Mouse (Mus musculus) hindbrain, embryonic 15.5 days (tissue): Measurements from ENCODE around the gene Lipm. TPM values are rescaled to one million over a fixed set of nuclear protein-coding genes. Genes with fewer than 3 reads are reported as not detected.

Source experiments
- ATAC-seq: fragments of 200-750 bp; cut with Nextera tagmentation; 2 replicates; pipeline ENCODE4 v1.8.0; 2017; ENCODE audit warnings: low read depth, moderate number of reproducible peaks, moderate TSS enrichment; ENCODE audit not compliant: low FRiP score
- H3K27ac ChIP-seq: fragments of 300-500 bp; sonication (generic); replicated peaks from 2 replicates; pipeline ENCODE4 v1.5.1; 2015; ENCODE audit warnings: mild to moderate bottlenecking, inconsistent platforms
- H3K27me3 ChIP-seq: fragments of 300-500 bp; sonication (generic); 2 replicates; pipeline ENCODE4 v1.6.1; 2015; ENCODE audit warnings: control low read depth, inconsistent platforms
- H3K36me3 ChIP-seq: fragments of 300-500 bp; sonication (generic); 2 replicates; pipeline ENCODE4 v1.6.1; 2015; ENCODE audit warnings: control low read depth, inconsistent platforms
- H3K4me1 ChIP-seq: fragments of 300-500 bp; sonication (generic); replicated peaks from 2 replicates; pipeline ENCODE4 v1.6.1; 2015; ENCODE audit warnings: control low read depth, inconsistent platforms
- H3K4me2 ChIP-seq: fragments of 300-500 bp; sonication (generic); 2 replicates; pipeline ENCODE4 v1.6.1; 2015; ENCODE audit warnings: moderate library complexity, mild to moderate bottlenecking, inconsistent platforms
- H3K4me3 ChIP-seq: fragments of 300-500 bp; sonication (generic); 2 replicates; pipeline ENCODE4 v1.5.1; 2015; ENCODE audit warnings: mild to moderate bottlenecking, inconsistent platforms
- H3K9ac ChIP-seq: fragments of 300-500 bp; sonication (generic); 2 replicates; pipeline ENCODE4 v1.6.1; 2015; ENCODE audit warnings: inconsistent platforms
- H3K9me3 ChIP-seq: fragments of 300-500 bp; sonication (generic); 2 replicates; pipeline ENCODE4 v1.6.1; 2016; ENCODE audit warnings: control low read depth, inconsistent platforms
- WGBS: fragments of 180-500 bp; shearing (Covaris S2); methylation state at CpG from one replicate; pipeline ENCODE4 v1.1.7; 2015; 5-methylcytosine and 5-hydroxymethylcytosine counted together
- polyA plus RNA-seq: library from polyadenylated mRNA; unstranded; fragments of >200 nt; fragmentation: Nextera tagmentation; extraction: Ambion mirVana; gene quantifications from 2 replicates; pipeline ENCODE4 v1.2.1, GENCODE M21; 2015

Lipm gene
- polyA plus RNA-seq, 1 experiment from 2014 or later, result not detected

DNA sequence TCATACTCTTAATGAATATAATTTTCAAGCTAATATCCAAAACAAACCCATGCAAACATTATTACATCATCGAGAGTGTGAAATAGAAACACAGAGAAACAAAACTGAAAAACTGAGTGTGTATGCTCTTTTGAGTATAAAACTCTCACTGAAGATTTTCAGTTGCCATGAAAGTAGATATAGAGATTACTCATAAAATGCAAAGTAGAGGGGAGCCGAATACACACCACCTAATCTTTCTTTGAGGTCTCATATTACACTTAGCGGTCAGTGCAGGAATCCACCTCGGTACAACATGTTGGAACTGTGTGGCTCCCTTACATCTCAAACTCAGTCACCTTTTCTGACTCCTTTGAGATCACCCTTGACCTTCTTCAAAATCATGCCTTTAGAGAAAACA, 18.9 kb downstream of the Lipm start:
- 92% methylated on average over 4 of the region's 4 CpGs for WGBS
- no peak overlapping the region for H3K4me2 ChIP-seq

DNA sequence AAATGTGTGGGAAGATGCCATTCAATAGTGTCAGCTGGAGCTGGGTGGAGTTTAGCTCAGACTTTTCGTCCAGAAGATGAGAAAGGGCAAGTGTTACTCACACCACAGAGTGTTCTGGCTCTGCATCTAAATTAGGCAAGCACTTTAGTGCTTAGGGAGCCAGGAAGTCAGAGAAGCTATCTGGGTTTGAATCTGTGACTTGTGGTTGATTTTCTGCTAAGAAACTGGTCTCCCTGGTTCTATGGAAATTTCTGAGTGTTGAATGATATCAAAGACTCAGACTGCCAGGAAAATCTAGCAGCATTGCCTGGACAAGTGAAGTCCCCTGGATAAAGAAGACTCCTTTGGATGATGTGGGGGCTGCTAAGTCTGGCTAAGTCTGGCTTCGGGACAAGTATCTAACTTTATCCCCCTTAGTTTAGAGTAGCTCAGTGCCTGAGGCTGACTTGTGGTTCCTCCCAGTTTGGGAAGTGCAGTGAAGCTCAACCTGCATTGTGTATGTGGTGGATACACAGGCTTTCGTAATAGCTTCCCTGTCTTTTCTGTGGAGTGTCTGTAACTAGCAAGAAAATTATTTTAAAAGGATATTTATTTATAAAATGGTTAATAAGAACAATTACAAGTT, 19.5 kb downstream of the Lipm start:
- Histone ChIP-seq H3K27ac (no peak overlapping the region), H3K27me3 (no peaks in the 10 kb centered on the region), H3K4me2 (no peak overlapping the region), H3K4me3 (no peak overlapping the region), H3K36me3 (no peaks in the 10 kb centered on the region), H3K9ac (no peak overlapping the region), H3K9me3 (no peaks in the 10 kb centered on the region), H3K4me1 (no peaks in the 10 kb centered on the region)
- ATAC-seq, result no peak
- WGBS, result 76% methylated on average over 3 of the region's 3 CpGs

More for the DNA sequence above, 18.9 kb downstream of the Lipm start:
- Histone ChIP-seq H3K36me3 (no peaks in the 10 kb centered on the region), H3K9ac (no peak overlapping the region), H3K9me3 (no peaks in the 10 kb centered on the region), H3K4me3 (no peak overlapping the region), H3K4me1 (no peaks in the 10 kb centered on the region), H3K27me3 (no peaks in the 10 kb centered on the region), H3K27ac (no peak overlapping the region)
- no peak for ATAC-seq

DNA sequence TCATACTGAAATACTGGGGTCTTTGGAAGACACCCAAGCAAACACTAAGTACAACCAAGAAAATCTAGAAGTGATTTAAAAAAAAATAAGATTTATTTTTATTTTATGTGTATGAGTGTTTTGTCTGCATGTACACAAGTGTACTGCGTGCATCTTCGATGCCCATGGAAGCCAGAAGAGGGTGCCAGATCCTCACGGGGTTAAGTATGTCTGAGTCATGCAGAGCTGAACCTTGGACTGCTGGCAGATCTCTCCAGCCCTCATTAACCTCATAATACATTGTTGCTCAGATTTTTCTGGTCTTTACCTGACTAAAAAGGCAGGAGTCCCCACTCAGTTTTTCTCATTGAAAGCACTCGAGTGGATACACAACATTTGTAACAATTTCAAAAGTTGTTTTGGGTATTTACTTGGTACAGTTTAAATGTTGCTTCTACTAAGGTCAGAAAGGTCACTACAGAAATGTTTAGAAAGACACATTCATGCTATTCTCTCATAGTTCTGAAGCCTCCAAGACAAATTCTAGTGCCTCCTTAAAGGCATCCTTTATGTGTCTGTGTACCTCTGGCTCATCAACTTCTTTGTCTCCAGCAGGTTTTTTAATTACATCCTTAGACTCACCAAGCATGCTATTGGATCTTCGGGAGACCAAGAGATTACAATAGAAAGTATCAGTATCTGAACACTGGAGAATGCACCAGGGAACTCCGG, 38.1 kb downstream of the Lipm start:
- Histone ChIP-seq H3K9me3 (no peaks in the 10 kb centered on the region), H3K27ac (no peak overlapping the region), H3K9ac (no peak overlapping the region), H3K4me1 (no peaks in the 10 kb centered on the region), H3K4me2 (no peak overlapping the region), H3K36me3 (no peaks in the 10 kb centered on the region), H3K4me3 (no peak overlapping the region), H3K27me3 (no peaks in the 10 kb centered on the region)
- ATAC-seq, result no peak
- WGBS, result 89% methylated on average over 6 of the region's 6 CpGs

DNA sequence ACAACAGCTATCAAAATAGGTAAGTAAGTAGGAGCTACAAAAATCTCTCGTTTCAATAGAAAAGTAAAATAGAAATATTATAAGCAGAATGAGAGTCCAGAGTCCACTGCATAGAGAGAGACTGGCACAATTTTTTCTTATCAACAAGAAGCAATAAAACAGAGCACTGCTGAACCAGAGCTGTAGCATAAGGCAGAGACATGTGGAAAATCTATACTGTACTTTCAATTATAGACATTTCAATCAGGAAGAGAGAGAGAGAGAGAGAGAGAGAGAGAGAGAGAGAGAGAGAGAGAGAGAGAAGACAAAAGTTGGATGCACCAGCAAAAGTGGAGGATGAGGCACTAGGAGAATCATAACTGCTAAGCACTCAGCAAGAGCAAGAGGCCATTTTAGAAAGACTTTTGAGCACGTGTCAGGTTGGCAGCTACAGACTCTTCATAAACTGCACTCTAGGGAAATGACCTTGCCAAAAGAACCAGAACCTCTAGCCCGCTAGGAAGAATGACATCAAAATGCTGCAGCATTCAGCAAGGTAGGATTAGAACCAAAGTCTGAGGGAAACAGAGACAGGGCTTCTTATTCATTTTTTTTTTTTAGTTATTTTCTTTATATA, 38.8 kb downstream of the Lipm start:
- H3K9me3 ChIP-seq, result no peaks in the 10 kb centered on the region
- H3K27me3 ChIP-seq, result no peaks in the 10 kb centered on the region
- H3K4me1 ChIP-seq, result no peaks in the 10 kb centered on the region

DNA sequence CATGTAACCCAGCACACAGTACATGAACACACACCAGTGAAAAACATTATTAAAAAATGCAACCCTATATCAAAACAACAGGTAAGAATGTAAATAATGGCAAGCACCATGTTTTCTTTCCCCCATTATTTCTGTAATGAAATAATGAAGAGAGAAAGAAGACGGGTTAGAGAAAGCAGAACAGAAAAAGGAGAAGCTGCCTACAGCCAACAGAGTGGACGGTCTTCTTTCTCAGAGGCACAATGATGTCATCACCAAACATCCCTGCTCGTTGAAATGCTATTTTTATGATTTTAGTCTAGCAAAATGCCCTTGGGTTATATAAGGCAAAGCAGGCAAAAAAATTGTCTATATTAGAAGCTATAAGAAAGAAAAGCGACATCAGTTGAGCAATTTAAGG, 47.7 kb downstream of the Lipm start:
- H3K9me3 ChIP-seq, result no peaks in the 10 kb centered on the region
- H3K36me3 ChIP-seq, result no peaks in the 10 kb centered on the region
- H3K27me3 ChIP-seq, result no peaks in the 10 kb centered on the region
- no peak overlapping the region for H3K4me3 ChIP-seq
- no peaks in the 10 kb centered on the region for H3K4me1 ChIP-seq
- no peak overlapping the region for H3K4me2 ChIP-seq
- WGBS, result 82% methylated on average over 4 of the region's 4 CpGs
- ATAC-seq, result no peak
- no peak overlapping the region for H3K9ac ChIP-seq
- H3K27ac ChIP-seq, result no peak overlapping the region

More for the DNA sequence above, 38.8 kb downstream of the Lipm start:
- H3K36me3 ChIP-seq, result no peaks in the 10 kb centered on the region
- no peak overlapping the region for H3K4me3 ChIP-seq
- H3K27ac ChIP-seq, result no peak overlapping the region
- WGBS, result 80% methylated on average over 3 of the region's 3 CpGs
- H3K4me2 ChIP-seq, result no peak overlapping the region
- no peak overlapping the region for H3K9ac ChIP-seq
- ATAC-seq, result no peak

GRCm38 (mm10) chr19:34151909-34152308, 51.2 kb downstream of the Lipm start:
- Histone ChIP-seq H3K9ac (no peak overlapping the region), H3K9me3 (no peaks in the 10 kb centered on the region), H3K27ac (no peak overlapping the region), H3K4me3 (no peak overlapping the region), H3K4me2 (no peak overlapping the region), H3K36me3 (no peaks in the 10 kb centered on the region), H3K27me3 (no peaks in the 10 kb centered on the region), H3K4me1 (no peaks in the 10 kb centered on the region)
- WGBS, result 90% methylated on average over 1 of the region's 1 CpGs
- no peak for ATAC-seq

DNA sequence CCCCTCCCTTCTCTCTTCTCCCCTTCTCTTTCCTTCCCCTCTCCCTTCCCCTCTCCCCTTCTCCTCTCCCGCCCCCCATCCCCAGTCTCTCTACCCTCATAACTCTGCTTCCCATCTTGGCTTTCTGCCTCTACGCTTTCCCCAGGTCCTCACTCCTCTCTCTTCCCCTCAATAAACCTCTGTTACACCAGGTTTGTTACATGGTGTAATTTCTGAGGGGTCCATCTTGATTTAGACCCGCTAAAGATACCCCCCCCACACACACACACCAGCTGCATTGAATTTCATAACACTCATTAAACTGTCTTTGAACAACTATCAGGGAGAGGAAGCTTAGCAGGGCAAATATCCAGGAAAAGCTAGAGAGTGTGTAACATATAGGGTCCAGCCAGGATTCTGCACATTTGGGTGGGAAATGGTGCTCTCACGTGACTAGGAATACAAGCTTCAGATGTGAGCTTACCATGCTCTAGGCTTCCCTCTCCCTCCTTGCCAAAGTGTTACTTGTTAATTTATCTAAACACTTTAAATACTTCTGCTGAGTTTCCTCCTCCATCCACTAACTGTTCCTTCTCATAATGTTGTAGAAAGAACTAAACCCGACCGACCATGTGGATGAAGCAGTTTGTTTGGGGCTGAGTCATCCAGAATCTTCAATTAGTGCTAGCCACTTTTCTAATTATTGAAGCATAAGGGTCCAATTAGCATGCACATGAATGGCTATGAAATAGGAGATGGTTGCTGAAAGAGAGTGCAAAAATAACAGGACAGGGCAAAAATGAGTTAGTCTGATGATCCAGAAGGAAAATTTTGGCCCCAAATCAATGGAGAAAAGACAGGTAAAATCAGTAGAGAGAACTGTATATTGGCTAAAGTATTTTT, 52.8 kb downstream of the Lipm start:
- 86% methylated on average over 6 of the region's 6 CpGs for WGBS
- Histone ChIP-seq H3K9ac (no peak overlapping the region), H3K9me3 (no peaks in the 10 kb centered on the region), H3K36me3 (no peaks in the 10 kb centered on the region), H3K27me3 (no peaks in the 10 kb centered on the region), H3K27ac (no peak overlapping the region), H3K4me3 (no peak overlapping the region), H3K4me2 (no peak overlapping the region), H3K4me1 (no peaks in the 10 kb centered on the region)
- no peak for ATAC-seq

- ATAC-seq, result no peak
- Histone ChIP-seq H3K36me3 (no peaks in the 10 kb centered on the region), H3K9me3 (no peaks in the 10 kb centered on the region), H3K9ac (no peak overlapping the region), H3K4me2 (no peak overlapping the region), H3K4me1 (no peaks in the 10 kb centered on the region), H3K27ac (no peak overlapping the region), H3K4me3 (no peak overlapping the region), H3K27me3 (no peaks in the 10 kb centered on the region)
- 91% methylated on average over 5 of the region's 5 CpGs for whole genome bisulfite sequencing
Measured at GRCm38 (mm10) chr19:34162693-34163092, 62.0 kb downstream of the Lipm start.

- H3K4me1 ChIP-seq, result no peaks in the 10 kb centered on the region
- no peaks in the 10 kb centered on the region for H3K27me3 ChIP-seq
- H3K9ac ChIP-seq, result no peak within 1 kb of the TSS
- no peak for ATAC-seq
- no peaks in the 10 kb centered on the region for H3K9me3 ChIP-seq
- no peak within 1 kb of the TSS for H3K4me3 ChIP-seq
- H3K4me2 ChIP-seq, result no peak within 1 kb of the TSS
- H3K36me3 ChIP-seq, result no peaks in the 10 kb centered on the region
- WGBS, result 80% methylated on average over 5 of the region's 5 CpGs
- H3K27ac ChIP-seq, result no peak within 1 kb of the TSS
Measured at GRCm38 (mm10) chr19:34165891-34166290, 65.2 kb downstream of the Lipm start, which contains the start of gene Ankrd22. Gene Ankrd22 (minus strand): TSS chr19:34166053.

GRCm38 (mm10) chr19:34166386-34166785, 65.7 kb downstream of the Lipm start:
- ATAC-seq, result no peak
- H3K27ac ChIP-seq, result no peak overlapping the region
- WGBS, result 74% methylated on average over 4 of the region's 4 CpGs
- no peak overlapping the region for H3K4me2 ChIP-seq
- H3K9me3 ChIP-seq, result no peaks in the 10 kb centered on the region
- H3K36me3 ChIP-seq, result no peaks in the 10 kb centered on the region
- H3K27me3 ChIP-seq, result no peaks in the 10 kb centered on the region
- H3K9ac ChIP-seq, result no peak overlapping the region
- no peak overlapping the region for H3K4me3 ChIP-seq
- no peaks in the 10 kb centered on the region for H3K4me1 ChIP-seq

GRCm38 (mm10) chr19:34167896-34168661, 67.3 kb downstream of the Lipm start:
- Histone ChIP-seq H3K4me3 (no peak overlapping the region), H3K9me3 (no peaks in the 10 kb centered on the region), H3K4me1 (no peaks in the 10 kb centered on the region), H3K4me2 (no peak overlapping the region), H3K27me3 (no peaks in the 10 kb centered on the region), H3K27ac (no peak overlapping the region), H3K9ac (no peak overlapping the region), H3K36me3 (no peaks in the 10 kb centered on the region)
- no peak for ATAC-seq
- WGBS, result 57% methylated on average over 7 of the region's 7 CpGs
